Mouse (Mus musculus) intestine, embryonic 16.5 days (tissue): ENCODE data around the gene Dus2. TPM values are rescaled to one million over a fixed set of nuclear protein-coding genes. Genes with fewer than 3 reads are reported as not detected.

Source experiments
- ATAC-seq: fragments of 200-750 bp; cut with Nextera tagmentation; 2 replicates; pipeline ENCODE4 v1.8.0; 2017; ENCODE audit warnings: moderate TSS enrichment, moderate library complexity
- H3K27ac ChIP-seq: fragments of 300-500 bp; sonication (generic); 2 replicates; pipeline ENCODE4 v1.5.1; 2014; ENCODE audit warnings: mild to moderate bottlenecking, low read length
- H3K27me3 ChIP-seq: fragments of 300-500 bp; sonication (generic); replicated peaks from 2 replicates; pipeline ENCODE4 v1.6.1; 2014; ENCODE audit warnings: low read length, control low read depth, mixed read lengths; ENCODE audit not compliant: control insufficient read depth, insufficient read depth
- H3K36me3 ChIP-seq: fragments of 300-500 bp; sonication (generic); 2 replicates; pipeline ENCODE4 v1.6.1; 2014; ENCODE audit warnings: low read length, control low read depth; ENCODE audit not compliant: control insufficient read depth, insufficient read depth
- H3K4me1 ChIP-seq: fragments of 300-500 bp; sonication (generic); 2 replicates; pipeline ENCODE4 v1.6.1; 2014; ENCODE audit warnings: low read length, control low read depth, mixed read lengths; ENCODE audit not compliant: control insufficient read depth, insufficient read depth
- H3K4me2 ChIP-seq: fragments of 300-500 bp; sonication (generic); 2 replicates; pipeline ENCODE4 v1.6.1; 2014; ENCODE audit warnings: low read depth, low read length, control low read depth
- H3K4me3 ChIP-seq: fragments of 300-500 bp; sonication (generic); 2 replicates; pipeline ENCODE4 v1.5.1; 2014; ENCODE audit warnings: mild to moderate bottlenecking, low read length
- H3K9ac ChIP-seq: fragments of 300-500 bp; sonication (generic); 2 replicates; pipeline ENCODE4 v1.6.1; 2014; ENCODE audit warnings: low read depth, low read length
- H3K9me3 ChIP-seq: fragments of 300-500 bp; sonication (generic); 2 replicates; pipeline ENCODE4 v1.6.1; 2016; ENCODE audit warnings: low read length, control low read depth; ENCODE audit not compliant: control insufficient read depth
- WGBS: fragments of 180-500 bp; shearing (Covaris S2); extraction: QIAGEN DNeasy Blood & Tissue Kit; methylation state at CpG from one replicate; pipeline ENCODE4 v1.1.7; 2014; 5-methylcytosine and 5-hydroxymethylcytosine counted together
- microRNA-seq: library from miRNA; unstranded; fragments of <30 nt; microRNA quantifications from one replicate; pipeline ENCODE4, GENCODE M21; 2016
- polyA plus RNA-seq: library from polyadenylated mRNA; unstranded; fragments of >200 nt; fragmentation: Nextera tagmentation; extraction: Ambion mirVana; gene quantifications from 2 replicates; pipeline ENCODE4 v1.2.1, GENCODE M21; 2015

Dus2 gene
- polyA plus RNA-seq, 1 experiment from 2014 or later = 17.6 TPM

GRCm38 (mm10) chr8:106075161-106075862, 84.2 kb downstream of the Dus2 start:
- H3K27ac ChIP-seq = no peak overlapping the region
- no peaks in the 10 kb centered on the region for H3K27me3 ChIP-seq
- H3K9me3 ChIP-seq = no peaks in the 10 kb centered on the region
- H3K4me1 ChIP-seq = no peaks in the 10 kb centered on the region
- ATAC-seq = no peak
- H3K4me2 ChIP-seq = no peak overlapping the region
- H3K36me3 ChIP-seq = peaks cover 5% of the 10 kb centered on the region
- 73% methylated on average over 9 of the region's 9 CpGs for WGBS
- no peak overlapping the region for H3K4me3 ChIP-seq
- no peak overlapping the region for H3K9ac ChIP-seq

GRCm38 (mm10) chr8:106075863-106076174, 84.7 kb downstream of the Dus2 start:
- Histone ChIP-seq H3K9ac (no peak overlapping the region), H3K36me3 (peaks cover 5% of the 10 kb centered on the region), H3K27me3 (no peaks in the 10 kb centered on the region), H3K4me1 (no peaks in the 10 kb centered on the region), H3K4me3 (no peak overlapping the region), H3K27ac (no peak overlapping the region), H3K9me3 (no peaks in the 10 kb centered on the region), H3K4me2 (no peak overlapping the region)
- WGBS = 96% methylated on average over 5 of the region's 5 CpGs
- ATAC-seq = no peak

GRCm38 (mm10) chr8:106076612-106077011, 85.5 kb downstream of the Dus2 start:
- 82% methylated on average over 5 of the region's 5 CpGs for WGBS
- H3K4me3 ChIP-seq = no peak overlapping the region
- no peaks in the 10 kb centered on the region for H3K4me1 ChIP-seq
- H3K36me3 ChIP-seq = peaks cover 5% of the 10 kb centered on the region
- H3K27ac ChIP-seq = no peak overlapping the region
- H3K27me3 ChIP-seq = no peaks in the 10 kb centered on the region
- H3K9me3 ChIP-seq = no peaks in the 10 kb centered on the region
- H3K4me2 ChIP-seq = no peak overlapping the region
- no peak for ATAC-seq
- no peak overlapping the region for H3K9ac ChIP-seq

DNA sequence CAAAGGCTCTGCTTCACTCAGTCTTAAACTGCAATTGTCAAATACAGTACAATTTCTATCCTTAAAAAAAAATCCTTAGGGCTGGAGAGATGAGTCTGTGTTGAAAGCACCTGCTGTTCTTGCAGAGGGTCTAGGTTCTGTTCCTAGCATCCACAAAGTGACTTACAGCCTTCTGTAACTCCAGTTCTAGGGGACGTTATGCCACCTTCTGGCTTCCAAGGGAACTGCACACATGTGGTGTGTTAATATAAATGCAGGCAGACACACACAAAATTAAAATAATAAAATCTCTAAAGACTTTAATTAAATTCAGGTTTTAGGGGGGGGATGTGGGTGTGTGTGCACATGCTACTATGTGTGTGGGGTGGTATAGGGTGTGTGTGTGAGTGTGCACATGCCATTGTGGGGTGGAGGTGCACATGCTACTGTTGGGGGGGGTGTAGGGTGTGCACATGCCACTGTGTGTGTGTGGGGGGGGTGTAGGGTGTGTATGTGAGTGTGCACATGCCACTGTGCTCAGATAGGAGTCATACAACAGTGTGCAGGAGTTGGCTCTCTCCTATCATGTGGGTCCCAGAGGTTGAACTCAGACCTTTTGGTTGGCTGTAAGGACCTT, 86.4 kb downstream of the Dus2 start:
- Histone ChIP-seq H3K4me2 (no peak overlapping the region), H3K27me3 (no peaks in the 10 kb centered on the region), H3K4me1 (no peaks in the 10 kb centered on the region), H3K9ac (no peak overlapping the region), H3K36me3 (peaks cover 5% of the 10 kb centered on the region), H3K27ac (no peak overlapping the region), H3K4me3 (no peak overlapping the region), H3K9me3 (no peaks in the 10 kb centered on the region)
- no peak for ATAC-seq
- WGBS = 86% methylated on average over 1 of the region's 1 CpGs

DNA sequence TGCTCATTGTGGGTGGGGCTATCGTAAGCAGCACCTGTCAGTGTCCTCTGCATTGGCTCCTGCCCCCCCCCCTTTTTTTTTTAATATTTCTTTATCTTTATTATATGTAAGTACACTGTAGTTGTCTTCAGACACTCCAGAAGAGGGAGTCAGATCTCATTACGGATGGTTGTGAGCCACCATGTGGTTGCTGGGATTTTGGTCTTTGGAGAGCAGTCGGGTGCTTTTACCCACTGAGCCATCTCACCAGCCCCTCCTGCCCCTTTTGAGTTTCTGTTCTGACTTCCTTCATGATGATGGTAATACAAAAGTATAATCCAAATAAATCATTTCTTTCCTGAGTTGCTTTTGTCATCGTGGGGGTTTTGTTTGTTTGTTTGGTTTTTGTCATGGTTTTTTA, 111.2 kb downstream of the Dus2 start:
- H3K4me1 ChIP-seq = no peaks in the 10 kb centered on the region
- no peak overlapping the region for H3K4me3 ChIP-seq
- no peak overlapping the region for H3K9ac ChIP-seq
- no peaks in the 10 kb centered on the region for H3K27me3 ChIP-seq
- peaks cover 5% of the 10 kb centered on the region; the same call in 1 of the 2 replicates for H3K36me3 ChIP-seq
- no peak overlapping the region for H3K27ac ChIP-seq
- no peak overlapping the region for H3K4me2 ChIP-seq
- no peak for ATAC-seq
- WGBS = 89% methylated on average over 4 of the region's 4 CpGs
- H3K9me3 ChIP-seq = no peaks in the 10 kb centered on the region

Small RNA genes lying within 50 kb of the gene (microRNA-seq; reads per million reads assigned to microRNA genes)
- not detected for gene Mir7074

Other genes with a start within 250 kb of the Dus2 start
- gene Gfod2, start 232.7 kb upstream of the Dus2 start, polyA plus RNA-seq = 8.7 and 10.9 TPM in 2 replicates
- gene Ranbp10, start 164.0 kb upstream of the Dus2 start, polyA plus RNA-seq = 7.1 and 8.2 TPM in 2 replicates
- not detected in 2 replicates for gene Tsnaxip1, start 163.6 kb upstream of the Dus2 start, polyA plus RNA-seq
- 25.5 and 28.9 TPM in 2 replicates for gene Cenpt, start 138.1 kb upstream of the Dus2 start, polyA plus RNA-seq
- gene Thap11, start 136.2 kb upstream of the Dus2 start, polyA plus RNA-seq = 49.4 and 49.6 TPM in 2 replicates
- gene Nutf2, start 130.8 kb upstream of the Dus2 start, polyA plus RNA-seq = 165 and 207 TPM in 2 replicates
- 31.6 and 34.9 TPM in 2 replicates for gene Edc4, start 110.5 kb upstream of the Dus2 start, polyA plus RNA-seq
- gene Nrn1l, start 97.8 kb upstream of the Dus2 start, polyA plus RNA-seq = 0.29 and 0.33 TPM in 2 replicates
- gene Pskh1, start 90.9 kb upstream of the Dus2 start, polyA plus RNA-seq = 25.6 and 26.6 TPM in 2 replicates
- gene Ctrl, start 57.5 kb upstream of the Dus2 start, polyA plus RNA-seq = 3.1 and 6.2 TPM in 2 replicates
- gene Psmb10, start 52.9 kb upstream of the Dus2 start, polyA plus RNA-seq = 115 and 116 TPM in 2 replicates
- 1.7 and 2.8 TPM in 2 replicates for gene Lcat, start 48.0 kb upstream of the Dus2 start, polyA plus RNA-seq
- gene Slc12a4, start 25.2 kb upstream of the Dus2 start, polyA plus RNA-seq = 19.4 and 21.8 TPM in 2 replicates
- not detected in 2 replicates for gene Dpep3, start 11.9 kb upstream of the Dus2 start, polyA plus RNA-seq
- gene Dpep2nb, start 14.6 kb downstream of the Dus2 start, polyA plus RNA-seq = 0.12 TPM in 1 of 2 replicates, not detected in the other
- 13.7 and 15.1 TPM in 2 replicates for gene Ddx28, start 20.5 kb downstream of the Dus2 start, polyA plus RNA-seq
- 4.0 and 4.5 TPM in 2 replicates for gene Nfatc3, start 67.5 kb downstream of the Dus2 start, polyA plus RNA-seq
- 35.7 and 38.9 TPM in 2 replicates for gene Esrp2, start 145.6 kb downstream of the Dus2 start, polyA plus RNA-seq
- 10.1 and 10.7 TPM in 2 replicates for gene Pla2g15, start 159.1 kb downstream of the Dus2 start, polyA plus RNA-seq
- 24.5 and 24.6 TPM in 2 replicates for gene Slc7a6, start 177.5 kb downstream of the Dus2 start, polyA plus RNA-seq
- gene Slc7a6os, start 219.6 kb downstream of the Dus2 start, polyA plus RNA-seq = 26.9 and 29.3 TPM in 2 replicates
- 45.6 and 50.3 TPM in 2 replicates for gene Prmt7, start 219.6 kb downstream of the Dus2 start, polyA plus RNA-seq